Mouse (Mus musculus): Measurements from ENCODE around the gene Ybx3.

DNA sequence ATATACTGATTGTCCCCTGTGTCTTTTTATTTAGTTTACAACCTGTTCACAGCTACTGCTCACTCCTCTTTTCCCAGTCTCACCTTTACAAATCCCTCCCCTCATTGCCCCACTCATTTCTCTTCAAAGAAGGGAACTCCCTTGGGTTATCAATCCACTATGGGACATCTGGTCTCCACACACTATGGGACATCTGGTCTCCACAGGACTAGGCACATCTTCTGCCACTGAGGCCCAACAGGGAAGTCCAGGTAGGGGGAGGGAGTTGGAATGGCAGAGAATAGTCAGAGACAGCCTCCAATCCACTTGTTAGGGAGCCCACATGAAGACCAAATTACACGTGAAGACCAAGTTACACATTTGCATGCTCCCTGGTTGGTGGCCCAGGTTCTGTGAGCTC lies 45.8 kb upstream of the Ybx3 start:
- TF ChIP-seq CTCF (IDR thresholded peaks at IDR 0.05; ENCODE audit: control insufficient read depth, insufficient read depth, low read length) (no peak), POLR2A (IDR thresholded peaks at IDR 0.05; ENCODE audit: borderline replicate concordance, control insufficient read depth, low read depth, low read length) (no peak)
